Mouse (Mus musculus) v-Abl transformed pro-B cells (cell line): ENCODE measurements around the gene Vwa7.
"Not testable (repeated sequence)": the region's sequence is repeated elsewhere in the genome, so short reads cannot be mapped to it uniquely, and the experiment has no call there.

ENCODE experiments used
- in situ Hi-C, 2 experiments: fragments of 400-800 bp; cut with MboI; formaldehyde crosslinking; loops; one replicate each; pipeline ENCODE4 v1.15.1; 2025; ENCODE audit not compliant: unreplicated experiment in 2 of 2

The Vwa7 gene

DNA sequence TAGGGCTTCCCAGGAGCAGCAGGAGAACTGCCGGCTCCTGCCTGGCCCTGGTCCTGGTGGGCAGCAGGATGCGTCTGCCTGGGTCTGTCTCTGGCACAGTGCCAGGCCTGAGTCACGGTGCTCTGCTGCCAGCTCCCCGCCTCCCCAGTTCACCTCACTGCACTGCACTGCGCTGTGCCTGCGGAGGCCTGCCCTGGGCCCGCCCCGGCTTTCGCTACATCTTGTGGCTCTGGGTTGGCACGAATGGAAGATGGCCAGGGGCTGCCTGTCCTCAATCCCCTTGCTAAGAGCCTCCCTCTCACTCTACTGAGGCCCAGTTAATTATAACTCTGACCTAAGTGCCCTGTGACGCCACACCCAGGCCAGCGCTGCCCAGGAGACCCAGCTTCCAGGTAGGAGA lies at the start of gene Vwa7:
TSS of gene Vwa7 (plus strand) at position 204 of the 400 bp plus-strand sequence.
- in situ Hi-C loops = no loop called here

DNA sequence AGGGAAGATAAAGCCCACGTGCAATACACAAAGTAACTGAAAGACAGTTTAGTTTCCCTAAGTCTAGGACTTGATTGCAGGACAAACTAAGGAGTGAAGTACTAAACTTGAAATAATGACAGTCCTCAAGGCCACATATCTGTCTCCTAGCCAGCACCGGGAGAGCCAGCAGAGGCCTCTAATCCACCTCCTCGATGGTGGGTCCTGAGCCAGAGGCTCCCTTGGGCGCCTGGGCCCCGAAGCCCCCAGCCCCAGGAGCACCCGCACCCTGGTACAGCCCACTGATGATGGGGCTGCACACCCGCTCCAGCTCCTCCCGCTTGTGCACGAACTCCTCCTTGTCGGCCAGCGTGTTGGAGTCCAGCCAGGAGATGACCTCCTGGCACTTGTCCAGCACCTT lies 46.6 kb upstream of the Vwa7 start, which contains the start of gene Gm20481:
TSS of gene Gm20481 (plus strand) at position 91 of the 400 bp plus-strand sequence.
- in situ Hi-C loops = not testable (repeated sequence)

- in situ Hi-C loops = not testable (repeated sequence)
Measured at GRCm38 (mm10) chr17:34970850-34971249, 45.5 kb upstream of the Vwa7 start.

DNA sequence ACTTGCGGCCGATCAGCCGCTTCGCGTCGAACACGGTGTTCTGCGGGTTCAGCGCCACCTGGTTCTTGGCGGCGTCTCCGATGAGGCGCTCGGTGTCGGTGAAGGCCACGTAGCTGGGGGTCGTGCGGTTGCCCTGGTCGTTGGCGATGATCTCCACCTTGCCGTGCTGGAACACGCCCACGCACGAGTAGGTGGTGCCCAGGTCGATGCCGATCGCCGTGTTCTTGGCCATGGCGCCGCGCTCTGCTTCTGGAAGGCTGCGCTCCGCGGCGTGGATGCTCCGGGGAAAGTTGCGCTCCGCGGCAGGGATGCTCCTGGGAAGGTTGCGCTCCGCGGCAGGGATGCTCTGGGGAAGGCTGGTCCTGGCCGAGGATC lies 44.7 kb upstream of the Vwa7 start:
- in situ Hi-C loops = not testable (repeated sequence)

- in situ Hi-C loops = not testable (repeated sequence)
Measured at GRCm38 (mm10) chr17:34972069-34972749, 44.2 kb upstream of the Vwa7 start, which contains the start of the genes Hspa1a and Hspa1l. TSS of gene Hspa1a (minus strand) at chr17:34972156. TSS of gene Hspa1l (plus strand) at chr17:34972703.

GRCm38 (mm10) chr17:34975581-34976492 lies 40.5 kb upstream of the Vwa7 start:
- in situ Hi-C loops = no loop called here

GRCm38 (mm10) chr17:34977000-34977399 lies 39.4 kb upstream of the Vwa7 start:
- in situ Hi-C loops = no loop called here

DNA sequence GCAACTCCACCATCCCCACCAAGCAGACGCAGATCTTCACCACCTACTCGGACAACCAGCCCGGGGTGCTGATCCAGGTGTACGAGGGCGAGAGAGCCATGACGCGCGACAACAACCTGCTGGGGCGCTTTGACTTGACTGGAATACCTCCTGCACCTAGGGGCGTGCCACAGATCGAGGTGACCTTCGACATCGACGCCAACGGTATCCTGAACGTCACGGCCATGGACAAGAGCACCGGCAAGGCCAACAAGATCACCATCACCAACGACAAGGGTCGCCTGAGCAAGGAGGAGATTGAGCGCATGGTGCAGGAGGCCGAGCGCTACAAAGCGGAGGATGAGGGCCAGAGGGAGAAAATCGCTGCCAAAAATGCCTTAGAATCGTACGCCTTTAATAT lies 38.1 kb upstream of the Vwa7 start:
- in situ Hi-C loops = no loop called here

GRCm38 (mm10) chr17:34979631-34980030 lies 36.7 kb upstream of the Vwa7 start:
- in situ Hi-C loops = loop anchor here (5.0 to 10.0 kb wide), 4 partner anchors 32 to 125 kb away; partner anchors contain the start of genes Slc44a4 (in 2 of the 2), Nelfe (in 1 of the 2) and Skiv2l (in 1 of the 2)

DNA sequence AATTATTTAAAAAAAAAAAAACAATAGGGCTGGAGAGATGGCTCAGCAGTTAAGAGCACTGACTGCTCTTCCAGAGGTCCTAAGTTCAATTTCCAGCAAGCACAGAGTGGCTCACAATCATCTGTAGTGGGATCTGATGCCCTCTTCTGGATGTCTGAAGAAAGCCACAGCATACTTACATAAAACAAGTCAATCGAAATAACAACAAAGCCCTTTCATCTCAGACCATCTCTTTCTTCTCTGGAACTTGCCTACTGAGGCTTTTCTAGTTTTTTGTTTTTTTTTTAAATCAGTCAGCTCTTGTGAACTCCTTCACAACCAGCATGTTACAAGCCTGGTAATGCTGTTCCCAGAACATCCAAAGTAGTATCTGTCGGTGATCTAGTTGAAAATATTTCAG lies 35.7 kb upstream of the Vwa7 start:
- in situ Hi-C loops = loop anchor here (5.0 to 10.0 kb wide), 4 partner anchors 33 to 126 kb away; partner anchors contain the start of genes Slc44a4 (in 2 of the 2), Nelfe (in 1 of the 2) and Skiv2l (in 1 of the 2)

DNA sequence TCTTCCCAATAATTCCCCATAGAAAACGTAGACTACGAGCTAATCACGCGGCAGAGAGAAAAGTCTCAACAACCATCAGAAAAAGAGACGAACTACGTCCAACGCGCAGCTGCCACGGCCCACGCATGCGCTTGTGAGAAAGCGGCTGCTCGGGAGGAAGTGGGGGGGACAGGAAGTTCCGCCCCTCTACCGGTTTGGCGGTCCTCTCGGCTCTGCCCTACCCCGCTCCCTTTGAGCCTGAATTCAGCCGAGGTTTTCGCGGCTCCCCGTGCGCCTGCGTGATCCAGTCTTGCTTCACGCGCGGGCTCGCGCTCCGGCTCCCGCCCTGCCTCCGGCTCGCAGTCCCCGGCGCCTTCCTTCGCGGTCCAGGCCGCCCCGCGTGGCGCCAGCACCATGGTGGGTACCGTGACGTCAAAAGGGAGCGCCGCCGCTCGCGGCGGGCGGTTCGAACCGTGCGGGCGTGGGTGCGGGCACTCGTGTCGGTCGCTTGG lies 34.6 kb upstream of the Vwa7 start, which contains the start of gene Lsm2:
TSS of gene Lsm2 (plus strand) at position 173 of the 491 bp plus-strand sequence.
- in situ Hi-C loops = loop anchor here (5.0 to 10.0 kb wide), 4 partner anchors 34 to 127 kb away; partner anchors contain the start of genes Slc44a4 (in 2 of the 2), Nelfe (in 1 of the 2) and Skiv2l (in 1 of the 2)

DNA sequence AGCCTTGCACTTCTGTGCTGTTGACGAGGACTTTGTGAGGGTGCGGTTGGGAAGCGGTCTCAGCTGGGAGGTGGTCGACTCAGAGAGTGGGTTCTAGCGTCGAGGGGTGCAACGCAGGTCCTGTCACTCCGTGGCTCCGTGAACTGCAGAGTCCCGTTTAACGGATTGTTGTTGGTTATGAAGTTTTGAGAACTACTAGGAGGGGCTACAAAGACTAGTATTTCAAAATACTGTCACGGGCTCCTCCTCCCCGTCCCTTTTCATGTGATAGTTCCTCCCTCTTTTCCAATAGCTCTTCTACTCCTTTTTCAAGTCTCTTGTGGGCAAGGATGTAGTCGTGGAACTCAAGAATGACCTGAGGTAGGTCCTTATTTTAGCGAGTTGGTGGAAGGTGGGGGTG lies 34.1 kb upstream of the Vwa7 start:
- in situ Hi-C loops = loop anchor here (5.0 to 10.0 kb wide), 4 partner anchors 35 to 128 kb away; partner anchors contain the start of genes Slc44a4 (in 2 of the 2), Nelfe (in 1 of the 2) and Skiv2l (in 1 of the 2)

DNA sequence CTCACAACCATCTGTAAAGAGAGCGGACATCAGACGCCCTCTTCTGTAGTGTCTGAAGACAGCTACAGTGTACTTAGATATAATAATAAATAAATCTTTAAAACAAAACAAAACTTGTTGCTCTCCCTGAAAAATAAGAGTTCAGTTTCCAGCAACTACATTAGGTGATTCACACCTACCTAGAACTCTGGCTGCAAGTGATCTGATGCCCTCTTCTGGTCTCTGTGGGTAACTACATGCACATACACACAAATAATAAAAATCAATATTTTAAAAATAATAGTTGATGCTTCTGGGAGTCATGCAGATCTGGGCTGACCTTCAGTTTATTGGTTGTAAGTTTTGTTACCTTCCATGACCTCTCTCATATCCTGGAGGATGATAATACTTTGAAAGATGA lies 32.2 kb upstream of the Vwa7 start:
- in situ Hi-C loops = loop anchor here (5.0 to 10.0 kb wide), 4 partner anchors 37 to 129 kb away; partner anchors contain the start of genes Slc44a4 (in 2 of the 2), Nelfe (in 1 of the 2) and Skiv2l (in 1 of the 2)

GRCm38 (mm10) chr17:34994751-34995150 lies 21.6 kb upstream of the Vwa7 start:
- in situ Hi-C loops = no loop called here

DNA sequence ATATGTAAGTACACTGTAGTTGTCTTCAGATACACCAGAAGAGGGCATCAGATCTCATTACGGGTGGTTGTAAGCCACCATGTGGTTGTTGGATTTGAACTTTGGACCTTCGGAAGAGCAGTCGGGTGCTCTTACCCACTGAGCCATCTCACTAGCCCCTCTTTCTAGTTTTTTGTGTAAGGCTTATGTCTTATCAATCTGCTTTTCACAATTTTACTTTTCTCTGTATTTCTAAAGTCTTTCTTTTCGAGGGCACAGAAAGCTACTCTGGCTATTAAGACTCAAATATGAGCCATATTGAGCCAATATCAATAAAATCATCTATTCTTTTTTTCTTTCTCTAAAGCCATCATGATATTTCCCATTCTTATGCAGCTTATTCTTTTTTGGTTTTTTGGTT lies 21.2 kb upstream of the Vwa7 start:
- in situ Hi-C loops = not testable (repeated sequence)

DNA sequence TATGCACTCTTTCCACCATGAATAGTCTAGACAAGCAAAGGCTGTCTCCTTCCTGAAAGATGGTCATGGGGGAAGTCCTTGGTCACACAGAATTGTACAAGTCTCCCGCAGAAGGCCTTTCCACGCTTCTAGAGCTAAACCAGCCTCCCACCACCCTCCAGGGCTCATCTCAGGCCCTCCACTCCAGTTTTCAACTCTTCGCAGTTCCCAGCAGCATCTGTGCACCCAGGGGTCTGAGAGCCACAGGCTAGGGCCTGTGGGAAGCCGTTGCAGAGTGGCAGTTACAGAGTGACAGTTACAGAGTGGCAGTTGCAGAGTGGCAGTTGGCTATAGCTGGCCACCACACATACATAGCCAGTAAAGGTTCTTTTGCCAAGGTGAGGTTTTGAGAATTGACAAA lies 20.5 kb upstream of the Vwa7 start:
- in situ Hi-C loops = not testable (repeated sequence)

- in situ Hi-C loops = no loop called here
Measured at GRCm38 (mm10) chr17:34996411-34997141, 19.8 kb upstream of the Vwa7 start.

DNA sequence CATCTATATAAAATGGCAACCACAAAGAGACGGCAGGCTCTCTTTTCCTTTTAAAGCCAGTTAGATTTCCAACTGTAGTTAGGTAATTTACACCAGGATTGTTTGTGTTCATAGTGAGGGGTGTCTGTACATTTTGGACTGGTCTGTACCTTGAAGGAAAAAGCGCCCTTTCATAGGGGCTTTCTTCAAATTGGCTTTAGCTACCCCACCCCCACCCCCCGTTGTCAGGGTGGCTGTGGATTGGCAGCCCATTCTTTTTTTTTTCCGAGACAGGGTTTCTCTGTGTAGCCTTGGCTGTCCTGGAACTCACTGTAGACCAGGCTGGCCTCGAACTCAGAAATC lies 19.3 kb upstream of the Vwa7 start:
- in situ Hi-C loops = no loop called here

DNA sequence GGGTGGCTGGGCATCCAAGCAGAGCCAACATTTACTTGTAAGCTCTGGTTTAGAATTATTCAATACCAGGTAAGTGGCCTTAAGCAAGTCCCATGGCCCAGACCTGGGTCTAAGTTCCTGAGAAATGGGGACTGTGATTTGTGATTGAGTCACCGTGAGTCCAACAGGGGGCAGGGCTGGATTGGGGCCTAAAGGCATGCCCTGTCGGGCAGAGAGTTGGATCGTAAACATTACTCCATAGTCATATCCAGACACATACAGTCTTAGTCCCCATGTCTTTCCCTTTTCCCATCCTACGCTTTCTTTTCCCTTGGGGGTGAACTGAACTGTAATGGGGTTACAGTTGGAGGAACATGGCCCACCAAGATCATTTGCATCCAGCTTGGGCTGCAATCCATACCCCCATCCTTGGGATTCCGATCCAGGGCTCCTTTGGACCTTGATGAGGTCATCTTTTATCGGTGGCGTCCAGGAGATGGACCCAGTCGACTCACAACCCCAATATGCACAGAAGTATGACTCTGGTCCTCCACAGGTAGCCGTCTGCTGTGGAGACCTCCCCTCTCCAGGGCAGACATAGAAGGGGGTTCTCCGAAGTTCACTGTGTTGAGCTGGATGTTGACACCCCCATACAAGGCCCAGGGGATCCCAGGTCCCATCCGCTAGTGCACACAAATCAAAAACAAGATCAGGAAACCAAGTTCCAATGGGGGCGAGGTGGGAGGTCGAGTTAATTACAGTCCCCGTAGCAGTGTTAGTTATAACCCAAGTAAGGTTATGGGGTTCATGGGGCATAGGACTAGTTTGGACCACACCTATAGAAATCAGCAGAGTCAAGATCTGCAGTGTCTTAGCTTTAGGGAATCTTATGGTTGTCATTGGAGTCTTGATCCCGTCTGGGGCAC lies 17.6 kb upstream of the Vwa7 start:
- in situ Hi-C loops = no loop called here
